Mouse (Mus musculus): Measurements from ENCODE around the gene Siah3.

The Siah3 gene

GRCm38 (mm10) chr14:75463171-75463570 lies 7.4 kb downstream of the Siah3 start:
- DNase-seq (ENCODE audit: low read depth, low spot score), result no peak

DNA sequence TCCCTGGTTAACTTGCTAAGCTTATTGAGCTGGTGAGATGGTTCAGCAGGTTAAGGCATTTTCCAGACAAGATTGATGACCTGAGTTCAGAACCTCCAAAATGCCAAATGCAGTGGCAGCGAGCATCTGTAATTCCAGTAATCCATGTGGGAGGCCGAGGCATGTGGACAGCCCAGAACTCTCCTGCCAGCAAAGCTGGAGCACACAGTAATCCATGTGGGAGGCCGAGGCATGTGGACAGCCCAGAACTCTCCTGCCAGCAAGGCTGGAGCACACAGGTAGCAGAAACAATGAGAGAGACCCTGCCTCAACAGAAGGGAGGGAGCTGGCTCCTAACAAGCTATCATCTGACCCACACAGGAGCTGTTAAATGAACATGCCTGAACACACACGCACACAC lies 13.2 kb downstream of the Siah3 start:
- no peak for DNase-seq (ENCODE audit: low read depth, low spot score)

GRCm38 (mm10) chr14:75473061-75473930 lies 17.5 kb downstream of the Siah3 start:
- DNase-seq (ENCODE audit: low read depth, low spot score), result no peak

DNA sequence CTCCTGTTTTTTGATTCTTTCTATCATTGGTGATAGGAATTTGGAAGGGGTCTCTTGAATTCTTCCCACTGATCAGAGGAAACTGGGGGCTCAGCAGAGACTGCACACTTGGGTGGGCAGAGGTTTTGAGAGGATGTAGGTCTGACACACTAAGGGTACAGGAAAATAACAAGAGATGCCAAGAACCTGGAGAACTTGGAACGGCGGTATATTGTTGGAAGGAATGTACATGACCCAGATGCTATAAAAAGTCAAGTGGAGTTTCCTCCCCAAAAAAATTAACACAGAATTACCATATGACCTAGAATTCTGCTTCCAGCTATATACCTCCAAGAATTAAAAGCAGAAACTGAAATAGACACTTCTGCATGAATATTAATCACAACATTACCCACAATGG lies 20.1 kb downstream of the Siah3 start:
- no peak for DNase-seq (ENCODE audit: low read depth, low spot score)

GRCm38 (mm10) chr14:75482231-75483175 lies 26.7 kb downstream of the Siah3 start:
- DNase-seq (ENCODE audit: low read depth, low spot score), result no peak

DNA sequence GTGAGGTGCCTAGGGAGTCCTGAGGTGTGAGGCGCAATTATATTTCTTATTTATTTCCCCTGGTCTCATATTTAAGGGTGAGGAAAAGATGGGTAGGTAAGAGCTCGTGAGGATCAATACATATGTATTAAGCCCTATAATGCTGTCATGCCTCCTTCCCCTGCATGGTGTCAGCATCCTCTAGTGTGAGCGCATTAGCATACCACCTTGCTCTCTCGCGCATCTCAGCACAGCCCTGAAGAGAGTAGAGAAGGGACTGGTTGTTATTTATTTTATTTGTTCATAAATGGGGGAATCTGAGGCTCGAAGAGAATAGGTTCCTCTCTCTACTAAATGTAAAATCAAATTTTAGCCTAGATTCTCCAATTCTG lies 27.4 kb downstream of the Siah3 start:
- no peak for DNase-seq (ENCODE audit: low read depth, low spot score)

DNA sequence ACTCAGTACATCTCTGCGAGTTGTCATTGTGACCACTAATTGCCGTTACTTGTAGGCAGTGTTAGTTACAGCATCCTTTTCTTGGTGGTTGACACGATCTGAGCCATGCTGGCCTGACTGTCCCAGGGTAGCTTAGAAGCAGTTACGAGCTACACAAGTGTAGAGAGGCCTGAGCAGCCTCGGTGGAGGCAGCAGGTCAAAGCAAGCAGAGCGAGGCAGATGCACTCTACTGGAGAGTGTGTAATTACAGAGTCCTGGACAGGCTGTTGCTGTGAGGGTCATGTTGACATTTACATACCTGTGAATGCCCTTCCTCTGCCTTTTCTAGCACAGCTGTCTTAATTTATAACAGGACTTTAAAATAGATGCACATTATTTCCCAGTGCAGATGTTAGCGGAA lies 32.1 kb downstream of the Siah3 start:
- no peak for DNase-seq (ENCODE audit: low read depth, low spot score)

DNA sequence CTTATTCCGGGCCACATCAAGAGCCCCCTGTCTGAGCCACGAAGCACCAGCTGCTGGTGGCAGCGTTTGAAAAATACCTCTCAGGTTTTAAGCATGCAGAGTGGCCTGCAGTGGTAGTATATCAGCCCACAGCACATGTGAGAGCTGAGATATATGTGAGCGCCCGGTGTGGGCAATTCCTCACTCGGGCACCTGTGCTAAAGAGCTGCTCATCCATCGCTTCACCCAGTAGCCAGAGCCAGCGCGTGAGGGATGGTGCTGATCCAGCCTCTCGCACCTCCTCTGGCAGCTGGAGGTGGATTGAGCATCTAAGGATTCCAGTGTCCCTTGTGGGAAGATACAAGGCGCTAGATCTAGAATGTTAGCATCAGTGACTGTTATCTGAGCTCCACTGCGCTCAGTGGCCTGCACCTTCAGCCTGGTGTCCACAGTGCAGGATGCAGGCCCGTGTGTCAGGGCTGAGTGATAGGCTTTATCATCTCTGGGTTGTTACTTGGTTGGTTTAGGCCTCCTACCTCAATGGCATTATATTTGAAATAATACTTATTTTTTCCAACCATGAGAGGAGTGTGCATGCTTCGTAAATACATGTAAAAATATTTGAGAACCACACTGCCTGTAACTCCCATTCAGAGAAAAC lies 37.9 kb downstream of the Siah3 start:
- no peak for DNase-seq (ENCODE audit: low read depth, low spot score)

GRCm38 (mm10) chr14:75494926-75495325 lies 39.1 kb downstream of the Siah3 start:
- DNase-seq (ENCODE audit: low read depth, low spot score), result no peak

DNA sequence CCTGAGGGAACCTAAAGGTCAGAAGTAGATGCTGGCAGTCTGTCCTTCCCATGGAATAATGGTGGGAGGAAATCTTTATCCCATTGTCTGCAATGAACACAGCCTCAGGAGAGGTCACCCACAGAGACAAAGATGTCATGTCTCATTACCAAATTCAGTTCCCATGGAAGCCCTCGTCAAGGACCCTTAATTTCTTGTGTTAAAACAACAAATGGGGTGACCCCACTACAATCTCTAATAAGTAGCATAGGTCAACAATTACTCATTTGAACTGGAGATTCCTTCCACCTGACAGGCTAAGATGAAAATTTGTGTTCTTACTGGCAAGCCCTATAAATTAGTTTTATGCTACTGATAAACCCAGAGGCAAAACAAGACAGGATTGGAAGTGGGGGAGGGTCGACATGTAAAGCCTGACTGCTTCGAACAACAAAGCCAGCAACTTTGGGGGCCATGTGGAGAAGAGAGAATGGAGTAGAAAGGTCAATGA lies 45.8 kb downstream of the Siah3 start:
- no peak for DNase-seq (ENCODE audit: low read depth, low spot score)

- no peak for DNase-seq (ENCODE audit: low read depth, low spot score)
Observed at GRCm38 (mm10) chr14:75502446-75502845, 46.7 kb downstream of the Siah3 start.

DNA sequence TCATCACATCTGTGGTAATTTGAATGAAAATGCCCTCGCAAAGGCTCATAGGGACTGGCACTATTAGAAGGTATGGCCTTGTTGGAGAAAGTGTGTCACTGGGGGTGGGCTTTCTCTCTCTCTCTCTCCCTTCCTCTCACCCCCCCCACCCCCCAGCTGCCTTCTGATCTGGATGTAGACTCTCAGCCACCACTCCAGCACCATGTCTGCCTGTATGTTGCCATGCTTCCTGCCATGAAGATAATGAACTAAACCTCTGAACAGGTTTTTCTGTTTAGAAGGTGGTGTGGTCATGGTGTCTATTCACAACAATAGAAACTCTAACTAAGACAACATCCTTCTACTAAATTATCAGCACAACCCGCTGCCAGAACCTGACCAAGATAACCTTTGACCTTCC lies 48.5 kb downstream of the Siah3 start:
- no peak for DNase-seq (ENCODE audit: low read depth, low spot score)

- DNase-seq (ENCODE audit: low read depth, low spot score), result no peak
Observed at GRCm38 (mm10) chr14:75505126-75505840, 49.5 kb downstream of the Siah3 start.

DNA sequence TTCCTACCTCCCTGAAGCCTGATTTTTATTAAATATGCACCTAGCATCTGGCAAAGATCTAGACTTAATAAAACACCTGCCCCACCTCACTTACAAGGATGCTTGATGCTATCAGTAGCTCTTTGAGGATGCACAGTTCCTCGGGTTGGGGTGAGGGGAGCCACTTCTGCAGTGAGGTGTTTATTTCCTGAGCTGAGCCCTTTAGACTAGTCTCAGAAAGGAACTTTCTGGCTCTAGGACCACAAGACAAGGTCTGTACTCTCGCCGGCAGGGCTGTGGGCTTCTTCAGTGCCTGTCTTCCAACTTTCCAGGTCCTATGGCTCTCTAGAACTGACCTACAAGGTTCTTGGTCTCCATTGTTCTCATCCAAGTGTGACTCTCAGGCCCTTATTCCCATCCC lies 50.5 kb downstream of the Siah3 start:
- DNase-seq (ENCODE audit: low read depth, low spot score), result no peak

DNA sequence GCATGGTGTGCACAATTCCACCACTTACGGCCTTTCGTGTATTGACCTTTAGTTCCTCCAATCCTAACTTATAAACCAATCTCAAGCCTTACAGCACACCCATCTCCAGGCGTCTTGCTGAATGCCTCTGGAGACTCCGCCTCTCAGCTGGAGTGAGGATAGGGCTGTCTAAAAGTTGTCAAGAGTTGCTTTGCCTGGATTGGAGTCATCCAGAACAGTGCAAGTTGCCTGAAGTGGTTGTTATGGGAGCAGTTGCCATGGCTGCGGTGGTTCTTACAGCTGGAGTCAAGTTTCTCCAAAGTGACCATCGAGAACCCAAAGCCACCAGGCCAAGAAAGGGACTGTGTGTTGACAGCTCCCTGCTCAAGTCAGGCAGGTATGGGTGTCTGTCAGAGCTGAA lies 54.3 kb downstream of the Siah3 start:
- DNase-seq (ENCODE audit: low read depth, low spot score), result no peak

- DNase-seq (ENCODE audit: low read depth, low spot score), result no peak
Observed at GRCm38 (mm10) chr14:75512946-75513345, 57.2 kb downstream of the Siah3 start.

DNA sequence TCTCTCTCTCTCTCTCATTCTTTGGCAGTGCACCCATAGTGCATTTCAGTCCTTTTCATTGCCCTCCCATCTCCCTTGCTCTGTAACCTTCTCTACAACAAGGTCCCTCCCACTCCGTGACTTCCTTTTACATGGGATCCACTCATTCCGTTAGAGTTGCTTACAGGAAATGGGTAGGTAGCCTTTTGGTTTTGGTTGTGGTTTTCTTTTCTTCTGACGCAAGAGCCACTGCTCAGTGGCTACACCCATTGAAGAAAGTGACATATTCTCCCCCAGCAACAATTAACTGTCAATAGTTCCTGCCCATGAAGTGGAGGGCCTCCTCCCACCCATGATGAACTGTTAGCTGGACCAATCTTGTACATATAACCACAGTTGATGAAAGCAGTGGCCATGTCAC lies 60.4 kb downstream of the Siah3 start:
- no peak for DNase-seq (ENCODE audit: low read depth, low spot score)

GRCm38 (mm10) chr14:75516917-75517595 lies 61.3 kb downstream of the Siah3 start:
- no peak for DNase-seq (ENCODE audit: low read depth, low spot score)

DNA sequence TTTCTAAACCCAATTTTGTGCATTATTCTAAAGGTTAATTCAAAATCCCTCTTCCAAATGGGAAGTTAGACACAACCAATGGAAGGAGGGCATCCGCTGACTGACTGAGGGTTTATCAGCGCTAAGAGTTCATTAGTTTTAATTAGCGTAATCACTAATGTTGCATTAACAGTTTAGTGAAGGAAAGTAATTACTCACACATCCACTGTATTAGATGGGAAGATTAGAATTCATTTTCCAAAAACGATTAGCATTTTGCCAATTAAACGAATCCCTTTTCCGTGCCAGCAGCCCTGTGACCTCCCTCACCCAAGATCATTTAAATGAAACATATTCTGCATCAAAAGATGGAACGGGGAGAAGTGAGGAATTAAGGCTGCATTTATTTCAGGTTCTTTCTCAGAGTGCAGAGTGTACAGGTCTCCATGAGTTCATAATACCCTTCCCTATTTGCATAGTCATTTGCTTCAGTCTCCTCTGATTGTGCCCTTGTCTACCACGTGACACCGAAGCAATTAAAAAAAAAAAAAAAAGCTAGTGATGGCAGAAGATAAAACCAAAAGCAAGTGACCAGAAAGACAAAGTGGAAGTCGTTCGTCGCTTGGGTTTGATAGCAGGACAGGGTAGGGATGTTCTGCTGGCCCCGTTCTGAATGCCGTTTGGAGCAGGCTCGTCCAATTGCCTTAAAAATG lies 62.6 kb downstream of the Siah3 start:
- DNase-seq (ENCODE audit: low read depth, low spot score), result no peak

- DNase-seq (ENCODE audit: low read depth, low spot score), result no peak
Observed at GRCm38 (mm10) chr14:75518899-75519298, 63.1 kb downstream of the Siah3 start.
